Mouse (Mus musculus) midbrain, postnatal 0 days (tissue): ENCODE data around the gene Zzef1. TPM values are rescaled to one million over a fixed set of nuclear protein-coding genes. Genes with fewer than 3 reads are reported as not detected.

Experiments
- ATAC-seq: fragments of 200-750 bp; cut with Nextera tagmentation; 2 replicates; pipeline ENCODE4 v1.8.0; 2017; ENCODE audit warnings: moderate number of reproducible peaks, mild to moderate bottlenecking, moderate TSS enrichment, moderate library complexity; ENCODE audit not compliant: low FRiP score
- DNase-seq: peaks from one replicate; pipeline ENCODE4 v3.0.0-alpha.2; 2015; ENCODE audit warnings: low spot score
- H3K27ac ChIP-seq: fragments of 300-500 bp; sonication (generic); 2 replicates; pipeline ENCODE4 v1.5.1; 2014; ENCODE audit warnings: low read depth, mild to moderate bottlenecking, low read length, mixed read lengths
- H3K27me3 ChIP-seq: fragments of 300-500 bp; sonication (generic); 2 replicates; pipeline ENCODE4 v1.6.1; 2014; ENCODE audit warnings: low read length, control low read depth, mixed read lengths; ENCODE audit not compliant: insufficient read depth
- H3K36me3 ChIP-seq: fragments of 300-500 bp; sonication (generic); 2 replicates; pipeline ENCODE4 v1.6.1; 2014; ENCODE audit warnings: low read length, control low read depth, mixed read lengths; ENCODE audit not compliant: insufficient read depth
- H3K4me1 ChIP-seq: fragments of 300-500 bp; sonication (generic); 2 replicates; pipeline ENCODE4 v1.6.1; 2014; ENCODE audit warnings: mild to moderate bottlenecking, control low read depth, antibody characterized with exemption, low read length, mixed read lengths; ENCODE audit not compliant: insufficient read depth
- H3K4me2 ChIP-seq: fragments of 300-500 bp; sonication (generic); 2 replicates; pipeline ENCODE4 v1.6.1; 2014; ENCODE audit warnings: low read depth, mild to moderate bottlenecking, low read length, mixed read lengths; ENCODE audit not compliant: poor library complexity, severe bottlenecking
- H3K4me3 ChIP-seq: fragments of 300-500 bp; sonication (generic); 2 replicates; pipeline ENCODE4 v1.5.1; 2014; ENCODE audit warnings: low read depth, mild to moderate bottlenecking, low read length, moderate library complexity
- H3K9ac ChIP-seq: fragments of 300-500 bp; sonication (generic); replicated peaks from 2 replicates; pipeline ENCODE4 v1.6.1; 2014; ENCODE audit warnings: mild to moderate bottlenecking, low read length, moderate library complexity, mixed read lengths; ENCODE audit not compliant: poor library complexity, severe bottlenecking
- H3K9me3 ChIP-seq: fragments of 300-500 bp; sonication (generic); 2 replicates; pipeline ENCODE4 v1.6.1; 2016; ENCODE audit warnings: low read length, control low read depth
- CTCF ChIP-seq: IDR thresholded peaks from 2 replicates; pipeline ENCODE4 v1.5.1; 2016; ENCODE audit warnings: antibody characterized with exemption, mild to moderate bottlenecking
- WGBS: fragments of 180-500 bp; shearing (Covaris S2); extraction: QIAGEN DNeasy Blood & Tissue Kit; methylation state at CpG from one replicate; pipeline ENCODE4 v1.1.7; 2014; 5-methylcytosine and 5-hydroxymethylcytosine counted together
- polyA plus RNA-seq: library from polyadenylated mRNA; unstranded; fragments of >200 nt; fragmentation: Nextera tagmentation; extraction: Ambion mirVana; gene quantifications from 2 replicates; pipeline ENCODE4 v1.2.1, GENCODE M21; 2015
- total RNA-seq: library from RNA; depleted of rRNA; stranded (reverse); fragments of >200 nt; gene quantifications from 2 replicates; pipeline ENCODE4 v1.2.3, GENCODE M21; 2014

Gene Zzef1
- total and polyA plus RNA-seq, 2 experiments from 2014 or later = 10.0 to 39.7 TPM

- no peak for TF ChIP-seq CTCF
- Histone ChIP-seq H3K4me2 (no peak overlapping the region), H3K4me1 (no peaks in the 10 kb centered on the region), H3K27me3 (peaks cover under 1% of the 10 kb centered on the region), H3K9me3 (no peaks in the 10 kb centered on the region), H3K36me3 (no peaks in the 10 kb centered on the region), H3K4me3 (no peak overlapping the region), H3K27ac (no peak overlapping the region), H3K9ac (no peak overlapping the region)
- 86% methylated on average over 4 of the region's 4 CpGs for WGBS
- DNase-seq = no peak
- ATAC-seq = no peak
These were observed 158.2 kb downstream of the Zzef1 start for GRCm38 (mm10) chr11:72954216-72954615.

GRCm38 (mm10) chr11:72955339-72955974 is 159.4 kb downstream of the Zzef1 start:
- 82% methylated on average over 5 of the region's 5 CpGs for WGBS
- no peaks in the 10 kb centered on the region for H3K4me1 ChIP-seq
- no peak for TF ChIP-seq CTCF
- no peak overlapping the region for H3K4me3 ChIP-seq
- DNase-seq = no peak
- no peak for ATAC-seq
- H3K4me2 ChIP-seq = no peak overlapping the region
- peaks cover 13% of the 10 kb centered on the region for H3K27me3 ChIP-seq
- H3K9me3 ChIP-seq = no peaks in the 10 kb centered on the region
- no peak overlapping the region for H3K27ac ChIP-seq
- H3K9ac ChIP-seq = no peak overlapping the region
- H3K36me3 ChIP-seq = no peaks in the 10 kb centered on the region

GRCm38 (mm10) chr11:72957318-72957717 is 161.3 kb downstream of the Zzef1 start:
- Histone ChIP-seq H3K9me3 (no peaks in the 10 kb centered on the region), H3K4me1 (0 out of 2 replicates have a peak, but pooled peaks cover 6% of the 10 kb centered on the region), H3K4me2 (no peak overlapping the region), H3K9ac (no peak overlapping the region), H3K36me3 (no peaks in the 10 kb centered on the region), H3K4me3 (no peak overlapping the region), H3K27me3 (peaks cover 28% of the 10 kb centered on the region), H3K27ac (no peak overlapping the region)
- no peak for TF ChIP-seq CTCF
- DNase-seq (no peak), ATAC-seq (no peak)
- 57% methylated on average over 2 of the region's 2 CpGs for WGBS

GRCm38 (mm10) chr11:72959924-72960679 is 164.1 kb downstream of the Zzef1 start:
- Histone ChIP-seq H3K9ac (no peak overlapping the region), H3K4me3 (no peak overlapping the region), H3K4me1 (0 out of 2 replicates have a peak, but pooled peaks cover 6% of the 10 kb centered on the region), H3K27me3 (peaks cover 35% of the 10 kb centered on the region), H3K4me2 (no peak overlapping the region), H3K36me3 (no peaks in the 10 kb centered on the region), H3K9me3 (no peaks in the 10 kb centered on the region), H3K27ac (no peak overlapping the region)
- WGBS = 16% methylated on average over 15 of the region's 15 CpGs
- no peak for TF ChIP-seq CTCF
- DNase-seq (no peak), ATAC-seq (no peak)

GRCm38 (mm10) chr11:72960723-72961071 is 164.7 kb downstream of the Zzef1 start:
- Histone ChIP-seq H3K36me3 (no peaks in the 10 kb centered on the region), H3K9me3 (no peaks in the 10 kb centered on the region), H3K4me2 (peak overlapping the region; percentile 41), H3K4me1 (0 out of 2 replicates have a peak, but pooled peaks cover 6% of the 10 kb centered on the region), H3K27me3 (peaks cover 35% of the 10 kb centered on the region), H3K9ac (no peak overlapping the region), H3K4me3 (peak overlapping the region; percentile 23), H3K27ac (no peak overlapping the region)
- WGBS = 6% methylated on average over 15 of the region's 15 CpGs
- ATAC-seq = no peak
- no peak for TF ChIP-seq CTCF
- no peak for DNase-seq
